Mouse (Mus musculus): ENCODE data around the gene Tifa.

Tifa gene

DNA sequence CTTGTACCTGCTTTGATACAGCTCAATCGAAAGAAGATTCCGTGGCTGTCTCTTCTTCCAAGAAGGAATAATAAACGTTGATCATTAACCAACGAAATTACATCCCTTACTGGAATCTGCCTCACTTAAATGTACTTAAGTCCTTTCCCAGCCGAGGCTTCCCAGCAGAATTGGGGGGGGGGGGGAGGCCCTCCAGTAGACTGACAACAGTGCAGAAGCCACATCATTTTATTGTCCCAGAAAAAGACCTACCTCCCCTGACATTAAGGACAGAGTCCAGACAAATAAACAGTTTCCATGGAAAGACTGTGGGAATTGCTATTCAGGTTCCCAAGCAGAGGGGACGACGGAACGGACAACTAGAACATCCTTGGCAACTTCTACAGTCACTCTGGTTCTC, 686 bp upstream of the Tifa start:
- DNase-seq = no peak

DNA sequence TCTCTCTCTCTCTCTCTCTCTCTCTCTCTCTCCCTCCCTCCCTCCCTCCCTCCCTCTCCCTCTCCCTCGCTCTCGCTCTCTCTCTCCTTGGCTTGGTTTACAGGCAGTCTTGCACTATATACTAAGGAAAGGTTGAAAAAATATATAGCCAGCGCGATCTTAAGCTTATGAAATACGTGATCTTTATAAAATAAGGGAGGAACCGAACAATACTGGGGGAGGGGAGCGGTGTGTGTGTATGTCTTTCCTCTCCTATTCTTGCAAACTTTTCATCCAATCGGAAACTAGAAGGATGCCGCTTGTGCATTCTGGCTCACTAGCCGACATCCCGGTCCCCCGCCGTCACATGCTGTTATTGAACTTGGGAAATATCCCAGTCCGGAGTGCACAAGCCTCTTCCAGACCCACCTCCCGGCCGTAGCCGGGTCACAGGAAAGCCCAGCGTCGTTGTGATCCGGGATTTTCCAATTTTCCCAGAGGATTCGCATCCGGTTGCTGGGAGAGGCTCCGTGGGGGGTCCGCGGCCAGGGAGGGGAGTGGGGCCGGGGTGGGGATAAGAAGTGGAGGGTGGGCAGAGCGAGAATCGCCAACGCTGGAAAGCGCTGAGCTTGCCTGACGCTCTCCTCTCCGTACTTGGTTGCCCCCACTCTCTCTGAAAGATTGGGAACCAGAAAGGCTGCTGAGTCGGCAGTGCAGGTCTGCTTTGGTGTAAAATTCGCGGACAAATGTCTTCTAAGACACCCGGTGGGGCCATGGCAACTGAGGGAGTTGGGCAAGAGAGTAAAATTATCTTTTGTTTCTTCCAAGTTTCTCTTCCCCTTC, 840 bp downstream of the Tifa start:
- DNase-seq = peak; percentile 31 to 45

DNA sequence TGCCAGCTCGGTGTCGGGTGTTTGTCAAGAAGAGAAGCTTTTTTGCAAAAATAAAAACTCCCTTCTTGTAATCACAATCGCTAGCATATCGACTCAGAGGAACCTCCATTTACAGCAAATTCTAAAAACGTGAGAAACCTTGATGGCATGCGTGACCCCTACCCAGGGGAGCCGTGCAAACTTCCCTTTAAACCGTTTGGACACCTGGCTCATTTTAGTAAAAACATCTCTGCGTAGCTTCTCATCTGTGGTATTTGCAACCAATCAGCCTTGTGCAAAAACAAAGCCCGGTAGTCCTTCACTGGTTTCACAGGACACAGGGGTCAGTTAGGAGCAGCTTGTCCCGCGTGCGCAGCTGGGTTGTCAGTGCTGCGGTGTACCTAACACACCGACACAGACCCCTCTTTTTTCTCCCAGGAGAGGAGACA, 1.5 kb downstream of the Tifa start:
- peak in 1 of 2 experiments; percentile 9 for DNase-seq

DNA sequence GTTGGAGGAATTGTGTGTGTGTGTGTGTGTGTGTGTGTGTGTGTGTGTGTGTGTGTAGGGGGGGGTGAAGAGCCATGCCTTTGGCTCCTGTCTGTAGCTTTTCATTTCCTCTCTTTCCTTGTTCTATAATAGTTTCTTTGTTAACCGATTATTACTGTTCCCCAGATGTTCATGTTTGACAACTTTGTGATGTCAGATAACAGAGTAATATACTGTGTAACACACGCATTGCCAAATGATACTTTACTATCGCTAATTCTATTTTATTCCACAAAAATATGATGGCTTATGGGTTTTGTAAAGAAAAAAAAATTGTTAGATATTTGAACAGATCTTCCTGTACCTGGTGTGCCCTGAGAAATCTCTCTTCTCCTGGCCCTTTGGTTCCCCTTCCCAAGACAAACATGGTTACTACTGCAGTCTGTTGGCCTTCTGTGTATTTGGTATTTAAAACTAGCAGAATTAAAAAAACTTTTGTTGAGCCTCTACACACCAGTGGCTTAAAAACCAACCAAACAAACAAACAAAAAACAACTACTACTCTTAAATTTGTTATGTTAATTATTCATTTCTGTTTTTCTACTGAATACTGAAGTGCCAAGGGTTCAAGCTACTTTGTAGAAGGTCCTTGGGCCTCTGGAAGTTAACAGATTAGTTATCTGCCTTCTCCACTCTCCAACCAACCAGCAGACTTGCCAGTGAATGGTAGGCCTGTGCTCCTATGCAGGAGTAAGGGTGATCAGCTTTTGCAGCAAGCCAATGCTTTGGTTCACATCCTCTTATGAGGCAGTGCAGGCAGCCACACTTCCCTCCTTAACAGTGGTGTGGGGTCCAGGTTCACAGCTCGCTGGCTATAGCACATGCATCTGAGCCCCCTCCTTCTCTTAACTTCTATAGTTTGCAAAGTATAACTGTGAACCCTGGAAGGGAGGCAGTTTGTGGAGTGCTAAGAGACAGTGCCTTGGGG, 2.3 kb downstream of the Tifa start:
- DNase-seq = no peak

DNA sequence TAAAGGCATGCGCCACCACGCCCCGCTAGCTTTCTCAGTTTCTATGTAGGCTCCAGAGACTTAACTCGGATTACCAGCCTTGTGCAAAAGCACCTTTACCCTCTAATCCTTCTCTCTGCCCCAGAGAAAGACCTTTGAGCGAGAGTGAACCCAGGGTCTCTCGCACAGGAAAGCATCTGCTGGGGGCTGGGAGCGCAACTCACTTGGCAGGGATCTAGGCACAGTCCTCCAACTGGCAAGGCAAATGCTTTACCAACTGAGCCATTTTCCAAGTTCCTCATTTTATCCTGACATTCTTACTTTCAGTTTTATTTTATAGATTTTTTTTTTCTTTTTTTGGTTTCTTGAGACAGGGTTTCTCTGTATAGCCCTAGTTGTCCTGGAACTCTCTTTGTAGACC, 3.4 kb downstream of the Tifa start:
- DNase-seq = no peak

DNA sequence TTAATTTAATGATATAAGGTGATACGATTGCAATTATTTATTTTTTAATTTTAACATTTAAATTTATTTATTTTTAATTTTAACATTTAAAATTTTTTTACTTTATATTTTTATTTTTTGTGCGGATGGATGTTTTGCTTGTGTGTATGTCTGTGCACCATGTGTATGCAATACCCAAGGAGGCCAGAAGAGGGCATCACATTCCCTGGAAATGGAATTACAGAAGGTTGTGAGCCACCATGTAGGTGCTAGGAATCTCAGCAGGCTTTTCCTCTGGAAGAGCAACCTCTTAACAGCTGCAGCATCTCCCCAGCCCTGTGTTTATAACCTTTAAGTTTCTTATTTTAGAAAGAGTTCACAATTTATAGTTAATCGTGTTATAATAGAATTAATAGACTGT, 6.2 kb downstream of the Tifa start:
- no peak for DNase-seq

DNA sequence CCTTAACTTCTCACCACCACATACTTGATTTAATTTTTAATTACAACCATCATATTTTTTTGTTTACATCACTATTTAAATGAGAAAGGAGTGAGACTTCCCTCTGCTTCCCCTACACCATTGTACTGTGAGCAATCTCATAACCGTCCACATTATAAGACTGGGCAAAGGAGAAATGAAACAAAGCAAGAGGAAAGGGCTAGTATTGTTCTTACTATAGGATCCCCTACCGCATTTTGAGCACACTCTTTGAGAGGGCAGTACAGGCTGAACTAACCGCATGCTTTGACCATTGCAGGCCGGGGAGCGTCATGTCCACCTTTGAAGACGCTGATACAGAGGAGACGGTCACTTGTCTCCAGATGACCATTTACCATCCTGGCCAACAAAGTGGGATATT, 6.7 kb downstream of the Tifa start:
- DNase-seq = no peak

DNA sequence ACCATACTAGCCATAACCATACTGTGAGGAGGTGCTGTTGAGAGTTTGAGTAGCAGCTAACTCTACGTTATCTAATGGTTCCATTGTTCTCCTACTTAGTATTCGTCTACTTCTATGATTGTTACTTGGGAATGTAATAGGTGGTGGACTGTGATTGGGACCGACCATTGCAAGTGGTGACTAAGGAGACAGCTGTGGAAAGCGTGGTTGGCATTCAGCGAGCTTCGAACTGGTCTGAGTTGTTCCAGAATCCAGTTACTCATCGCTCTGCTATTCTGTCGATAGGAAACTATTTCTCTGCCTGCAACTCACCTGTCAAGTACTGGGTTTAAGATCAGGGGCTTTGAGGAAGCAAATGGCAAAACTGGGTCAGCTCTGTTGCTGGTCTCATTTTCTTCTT, 11.6 kb downstream of the Tifa start:
- no peak for DNase-seq

DNA sequence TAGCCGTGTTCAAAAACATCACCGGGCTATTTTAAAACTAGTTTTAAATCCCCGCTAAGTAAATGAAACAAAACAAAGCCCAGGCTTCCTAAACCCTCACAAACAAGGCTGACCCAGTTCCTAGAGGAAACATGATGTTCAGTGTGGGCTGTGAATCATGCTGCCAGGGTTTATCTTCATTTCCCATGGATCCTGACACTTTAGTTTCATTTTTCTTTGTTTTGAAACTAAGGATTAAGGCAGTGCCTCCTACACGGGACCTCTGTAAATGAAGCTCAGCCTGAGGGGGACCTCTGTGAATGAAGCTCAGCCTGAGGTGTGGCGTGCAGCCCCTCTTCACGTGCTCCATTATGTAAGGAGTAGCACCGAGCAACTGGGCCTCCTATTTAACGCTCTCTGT, 13.2 kb downstream of the Tifa start:
- no peak for DNase-seq

DNA sequence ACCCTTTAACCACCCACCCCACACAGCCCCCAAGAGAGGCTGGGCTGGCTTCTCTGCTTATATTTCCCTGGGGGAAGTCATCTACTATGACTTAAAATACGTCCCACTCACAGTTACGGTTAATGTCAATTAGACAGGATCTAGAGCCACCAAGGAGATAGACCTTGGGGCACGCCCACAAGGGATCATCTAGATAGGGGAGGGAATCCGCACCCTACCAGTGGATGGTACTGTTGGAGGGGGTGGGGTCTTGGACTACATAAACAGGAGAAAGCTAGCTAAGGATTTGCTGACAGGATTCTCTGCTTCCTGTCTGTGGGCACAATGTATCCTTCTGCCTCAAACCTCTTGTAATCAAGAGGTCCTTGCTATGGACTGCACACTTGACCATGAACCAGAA, 14.8 kb downstream of the Tifa start:
- no peak for DNase-seq

DNA sequence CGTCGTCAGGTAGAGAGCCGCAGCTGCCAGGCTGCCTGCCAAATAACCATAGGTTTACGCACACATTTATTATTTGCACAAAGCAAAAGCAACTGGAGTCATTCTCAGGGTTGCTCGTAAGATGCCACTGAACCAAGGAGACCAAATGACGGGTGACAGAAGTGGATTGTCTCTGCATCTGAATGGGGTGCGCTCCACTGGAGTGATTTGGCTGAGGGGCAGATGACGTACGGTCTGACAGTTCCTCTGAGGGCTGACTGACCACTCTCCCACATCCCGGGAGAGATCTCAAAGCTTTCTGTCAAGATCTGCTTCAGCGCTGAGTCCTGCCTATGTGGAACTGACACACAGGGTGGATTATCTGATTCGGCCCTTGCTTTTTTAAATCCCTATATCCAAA, 15.5 kb downstream of the Tifa start:
- no peak for DNase-seq

DNA sequence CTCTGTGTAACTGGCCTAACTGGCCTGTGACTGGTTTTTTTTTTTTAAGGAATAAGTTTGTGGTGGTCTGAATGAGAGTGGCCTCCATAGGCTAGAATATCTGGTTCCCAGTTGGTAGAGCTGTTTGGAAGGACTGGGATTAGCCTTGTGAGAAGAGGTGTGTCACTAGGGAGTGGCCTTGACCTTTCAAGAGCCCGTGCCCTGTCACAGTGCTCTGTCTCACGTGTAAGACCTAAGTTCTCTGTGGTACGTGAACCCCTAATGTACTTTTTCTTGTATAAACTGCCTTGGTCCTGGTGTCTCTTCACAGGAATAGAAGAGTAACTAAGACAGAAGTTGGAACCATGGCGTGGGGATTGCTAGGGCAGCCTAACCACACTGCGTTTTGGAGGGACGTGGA, 16.4 kb downstream of the Tifa start:
- DNase-seq = no peak

DNA sequence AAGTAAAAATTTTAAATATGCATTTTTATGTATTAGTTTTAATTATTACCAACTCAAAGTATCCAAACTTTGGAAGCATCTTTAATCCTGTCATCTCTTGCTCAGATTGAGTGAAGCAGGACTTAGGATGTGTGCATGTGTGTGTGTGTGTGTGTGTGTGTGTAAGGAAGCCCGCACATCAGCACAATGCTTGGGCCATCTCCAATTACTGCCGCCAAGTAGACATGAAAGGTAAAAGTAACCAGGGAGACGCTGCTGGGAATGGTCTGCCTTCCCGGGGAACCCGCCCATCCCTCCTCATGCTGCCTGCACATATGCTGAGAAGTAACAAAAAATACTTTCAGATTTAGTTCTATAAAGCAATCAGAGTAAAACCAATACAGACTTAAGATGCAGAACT, 18.2 kb downstream of the Tifa start:
- no peak for DNase-seq

DNA sequence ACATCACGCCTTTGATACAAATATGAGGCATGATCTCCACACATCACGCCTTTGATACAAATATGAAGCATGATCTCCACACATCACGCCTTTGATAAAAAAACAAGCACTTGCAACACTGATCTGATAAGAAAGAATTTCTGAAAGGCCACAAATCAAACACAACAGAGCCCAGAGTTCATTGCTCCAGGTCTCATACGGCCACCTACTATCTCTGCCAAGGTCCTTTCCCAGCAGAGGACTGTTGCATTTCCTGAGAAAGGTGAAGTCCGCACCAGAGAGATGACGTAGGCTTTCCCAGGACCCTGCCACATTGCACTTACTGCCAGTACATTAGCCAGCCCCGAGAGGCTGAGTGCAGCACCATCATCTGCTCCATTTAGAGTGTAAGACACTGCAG, 19.5 kb downstream of the Tifa start:
- no peak for DNase-seq

DNA sequence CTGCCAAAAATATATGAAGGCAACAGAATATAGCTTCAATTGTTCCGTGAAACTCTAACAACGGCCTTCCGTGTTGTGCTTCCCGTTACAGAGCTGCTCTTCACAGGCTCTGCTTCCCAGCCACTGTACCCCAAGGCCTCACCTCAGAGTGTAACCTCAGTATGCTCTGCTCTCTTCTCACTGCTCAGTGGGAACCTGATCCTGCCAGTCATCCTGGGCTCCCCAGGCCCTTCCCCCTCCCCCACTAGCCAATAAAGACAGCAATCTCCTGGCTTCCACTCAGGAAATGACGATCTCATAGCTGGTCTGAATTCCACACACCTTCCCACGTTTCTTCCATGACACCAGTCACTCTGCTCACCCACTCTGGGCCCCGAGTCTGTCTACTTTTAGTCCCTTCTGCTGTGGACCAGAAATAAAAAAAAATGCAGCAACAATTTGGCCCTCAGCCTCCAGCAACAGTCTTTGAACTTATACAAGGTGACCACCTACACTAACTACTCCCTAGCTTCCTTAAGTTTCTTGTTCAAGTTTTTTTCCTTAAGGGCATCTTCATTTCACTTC, 27.6 kb downstream of the Tifa start:
- no peak for DNase-seq

DNA sequence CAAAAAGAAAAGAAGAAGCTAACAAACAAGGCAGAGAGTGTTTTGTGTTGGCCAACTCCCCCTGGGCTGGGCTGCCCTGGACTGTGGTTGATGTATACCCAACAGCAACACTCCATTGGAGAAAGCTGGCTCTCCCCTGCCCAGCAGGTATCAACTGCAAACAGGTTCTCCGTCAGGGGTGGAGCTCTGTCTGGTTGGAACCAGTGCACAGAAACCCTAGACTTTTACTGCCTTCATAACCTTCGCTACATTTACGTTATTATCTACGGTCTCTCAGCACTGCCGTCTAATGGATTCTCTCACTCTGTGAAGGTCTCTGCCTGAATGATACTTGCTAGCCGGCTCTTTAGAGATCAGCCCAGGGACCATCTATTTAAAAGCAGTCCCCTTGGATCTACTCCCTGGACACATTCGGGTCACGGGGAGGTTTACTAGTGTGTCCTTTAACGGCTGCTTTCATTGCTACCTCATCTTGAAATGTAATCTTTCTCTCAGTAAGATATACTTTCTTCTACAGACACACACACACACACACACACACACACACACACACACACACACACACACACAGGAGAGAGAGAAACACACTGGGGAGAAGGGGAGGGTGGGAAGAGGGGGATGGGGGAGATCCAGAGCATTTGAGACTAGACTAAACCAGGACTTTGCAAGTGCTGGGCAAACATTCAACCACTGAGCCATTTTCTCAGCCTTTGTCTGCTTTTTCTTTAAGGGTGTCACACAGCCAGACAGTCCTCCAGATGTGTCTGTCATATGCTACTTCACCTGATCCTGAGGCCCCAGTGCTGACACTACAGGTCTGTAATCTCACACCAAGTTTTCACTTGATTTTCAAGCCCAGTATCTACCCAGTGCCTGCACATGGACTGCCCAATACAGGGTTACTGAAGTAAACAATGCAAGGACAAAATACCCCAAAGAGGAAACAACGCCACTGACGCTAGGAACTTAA, 29.4 kb downstream of the Tifa start:
- DNase-seq = no peak

DNA sequence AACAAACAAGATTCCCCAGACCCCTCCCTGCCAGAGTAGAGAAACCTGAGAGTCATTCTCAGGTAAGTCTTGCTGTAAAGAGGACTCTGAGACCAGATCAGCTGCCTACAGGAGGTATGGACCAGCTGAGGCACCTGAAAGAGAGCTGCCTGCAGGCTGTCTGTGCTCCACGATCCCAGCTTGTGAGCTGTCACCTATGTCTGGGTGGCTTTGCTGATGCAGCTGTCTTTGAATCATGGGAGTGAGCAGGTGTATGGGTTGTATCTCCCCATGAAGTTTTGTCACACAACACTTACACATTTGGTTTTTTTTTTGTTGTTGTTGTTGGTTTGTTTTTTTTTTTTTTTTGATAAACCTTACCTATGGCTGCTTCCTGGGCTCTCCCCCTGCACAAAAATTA, 30.8 kb downstream of the Tifa start:
- no peak for DNase-seq

DNA sequence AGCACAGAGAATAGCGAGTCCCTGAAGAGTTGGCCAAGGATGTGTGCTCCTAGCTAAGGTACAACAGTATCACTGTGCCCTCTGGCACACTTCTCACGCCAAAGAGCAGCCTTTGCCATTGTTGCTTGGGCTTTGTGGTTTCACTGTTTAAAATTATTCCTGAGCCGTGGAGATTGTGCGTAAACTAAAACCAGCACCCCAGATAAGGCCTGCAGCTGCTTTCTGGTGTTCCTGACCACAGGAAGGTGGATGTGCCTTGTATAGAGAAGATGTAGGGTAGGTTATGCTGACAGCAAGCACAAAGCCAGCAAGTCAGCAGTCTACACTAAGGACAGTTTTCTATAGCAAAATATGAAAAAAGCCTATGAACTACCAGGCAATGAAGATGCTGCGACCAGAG, 31.6 kb downstream of the Tifa start:
- no peak for DNase-seq

DNA sequence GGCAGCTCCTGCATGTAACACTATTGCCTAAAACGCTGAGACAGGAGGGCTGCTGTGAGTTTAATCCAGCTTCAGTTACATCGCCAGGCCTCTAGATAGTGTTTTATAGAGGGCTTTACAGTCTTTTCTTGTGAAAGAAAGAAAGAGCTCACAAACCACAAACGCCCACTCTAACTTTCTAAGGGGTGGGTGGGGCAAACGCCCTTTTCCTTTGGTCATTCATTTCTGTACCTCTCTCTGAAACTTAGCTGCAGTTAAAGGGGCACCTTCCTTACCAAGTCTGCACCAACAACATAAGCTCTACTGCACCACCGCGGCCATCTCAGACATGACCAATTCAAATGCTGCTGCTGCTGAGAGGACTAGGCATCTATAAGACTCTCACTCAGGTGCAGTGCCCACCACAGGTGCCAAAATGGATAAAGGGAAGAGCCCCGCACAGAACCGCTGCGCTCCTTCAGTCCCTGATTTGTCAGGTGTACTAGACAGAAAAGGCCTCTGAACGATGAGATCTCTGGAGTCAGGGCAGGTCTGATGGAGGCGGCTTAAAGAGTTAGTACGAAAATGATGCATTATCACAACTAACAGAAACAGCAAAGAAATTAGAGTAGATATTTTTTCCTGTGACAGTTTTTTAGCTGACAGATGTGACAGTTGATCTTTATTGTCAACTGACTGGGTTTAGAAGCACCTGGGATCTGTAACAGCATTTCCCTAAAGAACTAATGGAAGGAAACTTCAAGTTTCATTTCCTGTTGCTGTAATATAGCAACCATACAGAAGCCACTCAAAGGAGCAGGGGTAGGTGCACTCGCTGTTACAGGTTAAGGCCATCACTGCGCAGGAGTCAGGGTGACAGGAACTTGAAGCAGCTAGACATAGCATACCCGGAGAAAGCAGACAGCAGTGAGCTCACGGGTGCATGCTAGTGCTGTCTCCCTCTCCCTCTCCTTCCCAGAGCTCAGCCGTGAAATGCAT, 34.6 kb downstream of the Tifa start:
- no peak for DNase-seq

DNA sequence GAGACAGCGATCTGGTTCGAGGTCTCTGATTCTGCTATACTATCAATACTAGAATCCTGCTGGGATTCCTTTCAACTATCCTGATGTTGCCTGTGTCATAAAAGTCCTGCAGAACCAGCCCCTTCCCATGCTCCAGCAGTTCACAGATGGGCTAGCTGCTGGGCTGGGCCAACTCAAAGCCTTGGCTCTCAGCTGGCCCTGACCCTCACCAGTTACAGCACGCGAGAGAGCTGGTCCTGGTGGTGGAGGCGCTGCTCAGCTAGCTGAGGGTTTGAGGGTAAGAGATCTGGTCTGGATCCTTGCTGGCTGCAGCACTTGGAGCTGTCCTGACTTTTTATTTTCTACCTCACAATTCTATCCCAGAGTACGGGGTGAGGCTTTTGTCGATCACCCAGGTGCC, 36.9 kb downstream of the Tifa start:
- DNase-seq = no peak

DNA sequence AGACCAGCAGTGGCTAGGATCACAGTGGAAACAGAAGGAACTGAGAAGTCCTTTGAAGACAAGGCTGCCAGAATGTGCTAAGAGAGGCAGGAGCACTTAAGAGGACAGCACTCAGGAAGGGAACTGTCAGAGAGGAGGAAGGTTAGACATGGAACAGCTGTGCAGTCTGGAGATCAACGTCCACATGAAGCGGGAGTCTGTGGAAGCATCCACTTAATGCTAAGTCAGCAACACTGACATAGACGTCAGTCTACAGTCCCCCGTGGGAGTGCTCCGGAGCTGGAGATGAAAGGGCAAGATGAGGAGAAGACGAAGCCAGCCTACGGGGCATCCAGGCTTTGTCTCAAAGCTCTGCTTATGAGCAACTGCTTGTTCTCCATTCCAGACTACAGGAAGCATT, 37.5 kb downstream of the Tifa start:
- no peak for DNase-seq
